Mouse (Mus musculus): Measurements from ENCODE around the gene Fam90a1a.
A peak's percentile ranks its signal among the peaks of the same experiment; 100 is the strongest.
"Not testable (repeated sequence)": the region's sequence is repeated elsewhere in the genome, so short reads cannot be mapped to it uniquely, and the experiment has no call there.

The Fam90a1a gene

DNA sequence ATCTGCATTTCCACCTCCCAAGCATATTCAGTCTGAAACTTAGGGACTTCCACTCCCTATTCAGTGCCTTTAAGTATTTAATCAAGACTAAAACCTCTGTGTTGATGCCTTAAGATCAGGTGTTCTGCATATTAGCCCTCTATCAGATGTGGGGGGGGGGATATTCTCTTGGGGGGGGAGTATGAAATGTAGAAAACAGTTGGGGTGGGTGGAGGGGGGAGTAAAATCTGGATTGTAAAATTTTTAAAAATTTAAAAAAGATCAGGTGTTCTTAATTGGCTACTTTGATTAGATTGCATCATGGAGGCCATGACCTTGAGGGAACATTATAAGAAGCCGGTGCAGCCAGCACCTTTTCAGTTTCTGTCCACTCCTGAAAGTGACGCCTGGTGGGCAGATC is at the start of gene Fam90a1a:
Gene Fam90a1a, plus strand, starts transcription at position 301 of the 400 bp plus-strand sequence.
- DNase-seq (ENCODE audit: low spot score) = no peak

- DNase-seq (ENCODE audit: low spot score) = no peak
These were observed 46.6 kb upstream of the Fam90a1a start for GRCm38 (mm10) chr8:21911931-21912330.

DNA sequence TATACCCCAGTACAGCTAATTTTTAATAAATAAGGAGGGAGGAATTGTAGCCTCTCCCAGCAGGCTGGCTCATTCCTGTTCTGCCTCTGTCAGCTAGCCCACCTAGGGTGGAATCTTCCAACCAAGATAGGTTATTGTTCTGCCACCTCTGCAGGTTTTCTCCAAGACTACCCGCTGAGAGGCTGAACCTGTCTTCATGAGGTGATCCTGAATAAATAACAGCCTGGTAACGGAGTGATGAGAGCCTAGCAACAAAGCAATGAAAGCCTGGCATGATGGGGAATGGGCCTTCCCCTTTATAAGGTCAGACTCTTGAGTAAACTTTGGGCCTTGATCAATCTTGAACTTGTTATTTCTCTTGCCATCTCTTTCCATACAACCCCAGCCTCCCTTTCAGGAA is 46.0 kb upstream of the Fam90a1a start:
- DNase-seq (ENCODE audit: low spot score) = no peak

DNA sequence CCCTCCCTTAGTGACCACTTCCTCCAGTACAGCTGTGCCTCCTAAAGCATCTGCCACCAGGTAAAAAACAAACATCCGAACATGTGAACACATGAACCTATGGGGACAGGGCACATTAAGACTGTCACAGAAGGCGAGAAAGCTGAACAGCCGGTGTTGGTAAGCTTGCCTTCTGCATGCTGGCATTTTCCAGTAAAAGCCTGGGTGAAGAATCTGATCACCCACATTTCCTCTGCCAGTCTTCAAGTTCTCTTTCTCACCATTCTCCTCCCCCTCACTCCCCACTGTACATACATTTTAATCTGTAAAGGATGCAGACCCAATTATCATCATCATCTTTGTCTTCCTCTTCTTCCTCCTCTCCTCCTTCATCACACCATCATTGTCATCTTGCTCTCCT is 42.9 kb upstream of the Fam90a1a start:
- peak; percentile 1 for DNase-seq (ENCODE audit: low spot score)

DNA sequence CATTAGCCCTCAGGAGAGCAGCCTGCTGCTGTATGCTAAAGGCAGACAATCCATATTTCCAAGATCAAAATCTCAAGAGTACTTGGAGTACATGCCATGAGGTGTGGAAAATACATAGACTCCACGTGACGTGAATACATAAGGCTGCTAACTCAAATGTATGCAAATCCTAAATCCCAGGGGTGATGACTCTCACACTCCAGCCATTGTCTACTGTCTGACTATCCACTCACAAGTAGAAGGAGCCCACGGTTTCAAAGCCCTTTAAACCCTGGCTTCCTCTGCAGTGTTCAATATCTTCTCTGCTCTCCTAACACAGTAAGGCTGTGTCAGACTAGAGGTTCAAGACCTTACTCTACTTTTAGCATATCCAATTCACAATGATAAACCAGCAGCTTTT is 27.8 kb upstream of the Fam90a1a start:
- DNase-seq (ENCODE audit: low spot score) = not testable (repeated sequence)

- no peak for DNase-seq (ENCODE audit: low spot score)
These were observed 25.9 kb upstream of the Fam90a1a start, which contains the start of gene Defb15 for GRCm38 (mm10) chr8:21932610-21933009. Gene Defb15, minus strand, starts transcription at chr8:21932710.

DNA sequence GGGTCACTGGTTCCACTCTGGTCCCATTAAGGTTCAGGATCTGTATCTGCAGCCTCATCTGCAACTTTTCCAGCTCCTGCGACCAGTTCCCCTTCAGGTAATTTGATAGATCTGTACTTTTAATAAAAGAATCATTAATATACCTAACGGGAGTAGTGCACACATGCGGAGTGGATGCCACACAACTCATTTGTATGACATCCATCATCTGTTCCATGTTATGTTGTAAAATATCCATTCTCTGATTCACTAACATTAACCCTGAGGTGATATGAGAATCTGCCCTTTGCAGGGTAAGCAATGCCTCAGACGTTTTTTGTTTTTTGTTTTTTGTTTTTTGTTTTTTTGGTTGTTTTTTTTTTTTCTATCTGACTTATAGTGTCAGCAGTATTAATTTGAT is 20.5 kb upstream of the Fam90a1a start, which contains the start of gene Defb35:
Gene Defb35, plus strand, starts transcription at position 301 of the 400 bp plus-strand sequence.
- not testable (repeated sequence) for DNase-seq (ENCODE audit: low spot score)

DNA sequence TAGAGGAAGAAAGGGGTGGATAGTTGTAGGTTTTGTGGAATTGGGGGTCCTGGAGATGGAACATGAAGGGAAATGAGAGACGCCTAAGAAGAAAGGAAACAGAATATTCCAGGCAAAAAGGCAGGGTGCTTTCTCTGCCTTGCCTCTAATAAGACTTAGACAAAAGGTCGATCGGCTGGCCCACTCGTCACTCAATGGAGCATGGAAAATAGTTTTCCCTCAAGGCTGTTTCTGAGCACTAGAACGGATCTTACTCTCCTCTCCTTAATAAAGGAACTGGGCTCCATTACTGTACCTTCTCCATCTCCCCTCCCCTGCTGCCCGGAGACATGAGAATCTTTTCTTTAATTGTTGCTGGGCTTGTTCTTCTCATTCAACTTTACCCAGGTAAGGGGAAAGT is 12.1 kb upstream of the Fam90a1a start, which contains the start of gene Defb13:
Gene Defb13, plus strand, starts transcription at position 301 of the 400 bp plus-strand sequence.
- no peak for DNase-seq (ENCODE audit: low spot score)

GRCm38 (mm10) chr8:21947311-21948017 is 11.1 kb upstream of the Fam90a1a start:
- no peak for DNase-seq (ENCODE audit: low spot score)

DNA sequence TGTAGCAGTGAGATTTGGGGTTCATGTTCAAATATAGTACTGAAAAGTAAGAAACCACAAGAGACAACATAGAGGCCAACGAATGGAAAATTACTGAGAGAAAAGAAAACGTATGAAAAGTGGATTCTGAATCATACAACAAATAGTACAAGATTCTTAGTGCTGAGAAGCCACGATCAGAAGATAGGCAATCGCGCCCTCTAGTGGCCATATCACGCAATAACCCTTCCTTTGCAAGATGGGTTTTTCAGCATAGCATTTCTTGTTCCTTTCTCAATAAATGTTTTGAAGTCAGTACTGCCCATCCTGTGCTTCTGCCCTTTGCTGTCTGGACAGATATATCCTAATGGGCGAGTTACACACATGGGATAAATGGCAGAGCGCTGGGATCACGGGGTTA is 3.2 kb upstream of the Fam90a1a start:
- DNase-seq (ENCODE audit: low spot score) = peak; percentile 15

DNA sequence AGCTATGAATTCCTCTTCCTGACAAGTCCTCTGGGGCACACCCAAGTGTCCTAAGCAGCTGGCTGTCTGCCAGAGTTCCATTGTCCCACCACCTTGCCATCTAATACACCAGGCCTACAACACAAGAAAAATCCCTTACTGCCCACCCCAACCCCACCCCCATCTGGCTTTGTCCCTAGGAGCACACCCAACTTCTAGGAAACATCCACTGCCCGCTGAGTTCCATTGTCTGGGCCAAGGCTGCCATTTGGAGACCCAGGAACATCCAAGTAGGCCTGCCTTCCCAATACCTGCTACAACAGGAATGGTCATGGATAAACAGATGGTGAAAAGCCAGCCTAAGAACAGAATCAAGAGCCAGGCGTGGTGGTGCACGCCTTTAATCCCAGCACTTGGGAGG is 2.2 kb upstream of the Fam90a1a start:
- DNase-seq (ENCODE audit: low spot score) = no peak

DNA sequence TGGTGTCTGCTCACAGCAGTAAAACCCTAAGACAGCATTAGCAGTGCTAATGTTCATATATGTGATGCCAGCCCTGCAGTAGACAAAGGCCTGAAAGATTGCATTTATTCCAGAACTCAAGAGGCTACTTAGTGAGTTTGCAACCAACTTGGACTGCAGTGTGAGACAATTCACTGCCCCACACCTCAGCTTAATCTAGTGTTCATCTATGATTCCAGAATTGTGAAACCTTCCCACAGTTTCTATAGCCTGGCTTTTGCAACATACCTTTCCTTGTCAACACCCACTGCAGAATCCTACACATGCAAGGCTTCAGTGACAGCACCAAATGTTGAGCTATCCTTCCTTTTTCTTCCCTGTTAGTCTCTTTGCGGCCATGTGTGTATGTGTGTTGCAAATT is 8.1 kb downstream of the Fam90a1a start:
- no peak for DNase-seq (ENCODE audit: low spot score)

- DNase-seq (ENCODE audit: low spot score) = no peak
These were observed 11.0 kb downstream of the Fam90a1a start, which contains the start of gene Ccdc70 for GRCm38 (mm10) chr8:21969475-21969874. Gene Ccdc70, plus strand, starts transcription at chr8:21969775.

- DNase-seq (ENCODE audit: low spot score) = peak; percentile 13
These were observed 19.7 kb downstream of the Fam90a1a start for GRCm38 (mm10) chr8:21978193-21978592.

DNA sequence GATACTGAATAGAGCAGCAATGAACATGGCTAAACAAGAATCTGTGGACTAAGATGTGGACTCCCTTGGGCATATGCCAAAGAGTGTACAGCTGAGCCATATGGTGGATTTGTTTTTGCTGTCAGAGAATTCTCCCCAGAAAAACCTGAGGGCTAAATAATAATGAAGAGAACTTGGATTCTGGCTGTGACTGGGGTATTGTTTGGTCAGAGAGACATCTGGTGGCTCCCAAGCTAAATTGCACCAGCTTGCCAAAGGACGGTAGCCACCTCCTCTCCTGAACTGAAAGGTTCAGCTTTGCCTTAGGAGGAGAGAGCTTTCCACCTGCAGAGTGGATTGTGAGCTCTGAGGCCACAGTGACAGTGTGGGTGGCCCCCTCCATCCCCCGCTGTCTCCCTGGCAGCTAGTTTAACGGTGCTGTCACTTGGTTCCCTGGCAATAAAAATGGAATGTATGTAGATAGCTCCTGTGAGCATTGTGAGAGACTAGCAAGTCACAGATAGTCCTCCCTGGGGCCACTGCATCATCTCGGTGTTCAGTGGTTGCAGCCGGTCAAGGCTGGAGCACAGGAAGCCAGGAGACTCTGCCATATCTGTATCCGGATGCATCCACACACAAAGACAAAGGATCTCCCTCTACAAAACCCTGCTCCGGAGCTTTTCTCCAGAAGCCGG is 23.3 kb downstream of the Fam90a1a start:
- DNase-seq (ENCODE audit: low spot score) = peak; percentile 13

GRCm38 (mm10) chr8:21992184-21992583 is 33.7 kb downstream of the Fam90a1a start:
- DNase-seq (ENCODE audit: low spot score) = peak; percentile 35

- no peak for DNase-seq (ENCODE audit: low spot score)
These were observed 36.7 kb downstream of the Fam90a1a start for GRCm38 (mm10) chr8:21995181-21995580.

DNA sequence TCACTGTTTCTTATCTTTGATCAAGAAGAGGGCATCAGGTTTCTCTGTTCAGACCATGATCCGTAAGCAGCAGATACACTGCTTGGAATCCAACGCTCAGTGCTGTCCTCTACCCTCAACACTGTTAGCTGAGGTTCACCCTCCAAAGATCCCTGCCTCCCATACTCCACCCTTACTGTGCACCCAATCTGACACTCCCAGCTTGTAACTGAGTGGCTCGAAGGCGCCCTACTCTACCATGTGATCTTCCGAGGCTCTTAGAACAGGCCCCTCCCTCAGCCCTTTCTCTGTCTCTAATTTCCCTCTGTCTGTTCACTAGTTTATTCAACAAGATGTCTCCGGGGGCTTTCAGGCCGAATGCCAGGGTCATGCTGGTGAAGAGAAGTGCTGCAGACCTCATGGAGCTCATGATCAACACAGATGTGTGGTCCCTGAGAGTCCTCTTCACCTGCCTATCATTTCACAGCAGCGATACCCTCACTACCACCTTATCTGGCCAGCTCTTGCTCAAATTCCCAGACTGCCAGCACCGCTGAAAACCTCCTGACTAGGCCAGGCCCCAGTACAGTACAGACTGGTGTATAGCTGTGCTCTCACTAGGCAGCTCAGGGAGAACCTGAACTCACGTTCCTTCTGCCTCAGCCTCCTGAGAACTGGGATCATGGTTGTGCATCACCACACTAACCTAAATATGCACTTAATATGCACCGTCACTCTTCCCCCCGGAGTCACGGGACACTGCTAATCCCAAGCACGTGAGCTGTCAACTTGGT is 46.4 kb downstream of the Fam90a1a start:
- DNase-seq (ENCODE audit: low spot score) = no peak

DNA sequence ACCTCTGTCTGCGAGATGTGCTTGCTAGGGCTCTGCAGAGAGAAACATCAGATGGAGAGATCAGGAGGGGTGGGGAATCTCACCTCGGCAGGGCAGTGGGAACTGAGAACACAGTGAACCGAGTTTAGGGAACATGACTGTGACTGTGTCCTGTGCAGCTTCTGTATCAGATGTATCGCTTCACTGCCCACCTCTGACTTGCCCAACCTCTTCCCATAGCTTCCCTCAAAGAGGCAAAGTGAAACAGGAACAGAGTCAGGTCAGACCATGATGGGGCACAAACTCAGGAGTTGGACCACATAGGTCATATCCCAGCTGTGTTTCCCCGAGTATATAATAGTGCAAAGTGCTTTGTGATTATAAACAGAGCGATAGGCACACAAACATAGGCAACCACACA is 47.9 kb downstream of the Fam90a1a start:
- no peak for DNase-seq (ENCODE audit: low spot score)

DNA sequence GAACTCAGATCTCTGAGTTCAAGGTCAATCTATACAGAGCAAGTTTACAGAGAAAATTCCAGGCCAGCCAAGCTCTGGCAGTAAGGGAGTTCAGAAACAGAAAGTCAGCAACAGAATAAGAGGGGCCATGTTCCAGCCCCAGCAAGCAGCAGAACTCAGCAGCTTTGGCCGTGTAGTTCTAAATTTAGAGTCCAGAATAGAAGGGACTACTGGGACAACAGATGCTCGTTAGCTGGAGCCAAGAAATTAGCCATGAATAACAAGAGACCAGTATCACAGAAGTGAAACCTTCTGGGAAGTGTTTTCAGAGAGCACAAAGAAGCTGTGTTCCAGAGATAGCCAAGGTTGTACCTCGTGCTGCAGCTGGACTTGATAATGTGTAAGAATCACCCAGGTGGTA is 50.9 kb downstream of the Fam90a1a start:
- no peak for DNase-seq (ENCODE audit: low spot score)

DNA sequence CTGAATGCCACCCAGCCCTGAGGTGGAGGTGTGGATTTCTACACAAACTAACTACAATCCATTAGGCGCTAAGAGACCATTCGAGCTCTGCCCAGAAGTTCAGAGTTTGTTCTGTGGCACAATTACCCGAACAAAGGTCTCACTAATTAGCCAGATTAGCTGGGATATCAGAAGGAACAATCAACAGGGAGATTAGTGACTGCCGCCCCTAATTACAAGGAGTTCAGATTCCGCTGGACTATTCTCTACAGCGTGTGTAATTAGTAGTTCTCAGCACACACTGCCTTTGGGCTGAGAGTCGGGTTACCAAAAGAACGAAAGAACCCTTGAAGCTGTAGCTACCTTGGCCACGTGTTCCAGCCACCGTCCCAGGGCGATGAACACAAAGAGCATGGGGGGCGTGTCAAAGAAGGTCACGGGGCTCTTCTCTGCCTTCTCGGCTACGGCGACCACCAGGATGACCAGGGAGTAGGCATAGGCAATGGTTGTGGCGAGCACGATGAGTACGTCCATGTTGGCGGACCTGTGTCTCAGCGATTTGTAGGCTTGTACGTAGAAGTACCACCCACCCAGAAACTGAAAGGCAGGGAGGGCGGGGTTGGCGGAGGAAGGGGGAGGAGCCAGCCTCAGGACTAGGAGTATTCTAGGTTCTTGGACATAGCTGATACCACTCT is 54.7 kb downstream of the Fam90a1a start:
- no peak for DNase-seq (ENCODE audit: low spot score)

All from left cerebral cortex, adult 11 months (tissue).